Mouse (Mus musculus): ENCODE data around the gene P3h4. TPM values are rescaled to one million over a fixed set of nuclear protein-coding genes. Genes with fewer than 3 reads are reported as not detected.

The P3h4 gene
- polyA plus RNA-seq, 1 experiment from 2014 or later = 17.2 TPM

GRCm38 (mm10) chr11:100395200-100395599, 19.4 kb downstream of the P3h4 start:
- H3K4me3 ChIP-seq (ENCODE audit: low read depth, low read length) = peak overlapping the region; percentile 83
- H3K4me2 ChIP-seq (replicated peaks; ENCODE audit: low read depth) = peak overlapping the region; percentile 84
- H3K9me3 ChIP-seq (ENCODE audit: control insufficient read depth) = no peaks in the 10 kb centered on the region
- no peak for TF ChIP-seq CTCF (IDR thresholded peaks at IDR 0.05; ENCODE audit: low read depth)
- no peaks in the 10 kb centered on the region for H3K27me3 ChIP-seq (replicated peaks; ENCODE audit: control insufficient read depth, insufficient read depth, low read length)
- WGBS = 20% methylated on average over 11 of the region's 11 CpGs
- no peak overlapping the region for H3K9ac ChIP-seq (ENCODE audit: low read depth, low read length)
- peaks cover 22% of the 10 kb centered on the region for H3K4me1 ChIP-seq (replicated peaks; ENCODE audit: control insufficient read depth, insufficient read depth, low read length)
- peak; percentile 22 for ATAC-seq
- H3K27ac ChIP-seq (ENCODE audit: low read depth, low read length) = peak overlapping the region; percentile 99
- no peaks in the 10 kb centered on the region; the same call in 1 of the 2 replicates for H3K36me3 ChIP-seq (ENCODE audit: control insufficient read depth, insufficient read depth)

DNA sequence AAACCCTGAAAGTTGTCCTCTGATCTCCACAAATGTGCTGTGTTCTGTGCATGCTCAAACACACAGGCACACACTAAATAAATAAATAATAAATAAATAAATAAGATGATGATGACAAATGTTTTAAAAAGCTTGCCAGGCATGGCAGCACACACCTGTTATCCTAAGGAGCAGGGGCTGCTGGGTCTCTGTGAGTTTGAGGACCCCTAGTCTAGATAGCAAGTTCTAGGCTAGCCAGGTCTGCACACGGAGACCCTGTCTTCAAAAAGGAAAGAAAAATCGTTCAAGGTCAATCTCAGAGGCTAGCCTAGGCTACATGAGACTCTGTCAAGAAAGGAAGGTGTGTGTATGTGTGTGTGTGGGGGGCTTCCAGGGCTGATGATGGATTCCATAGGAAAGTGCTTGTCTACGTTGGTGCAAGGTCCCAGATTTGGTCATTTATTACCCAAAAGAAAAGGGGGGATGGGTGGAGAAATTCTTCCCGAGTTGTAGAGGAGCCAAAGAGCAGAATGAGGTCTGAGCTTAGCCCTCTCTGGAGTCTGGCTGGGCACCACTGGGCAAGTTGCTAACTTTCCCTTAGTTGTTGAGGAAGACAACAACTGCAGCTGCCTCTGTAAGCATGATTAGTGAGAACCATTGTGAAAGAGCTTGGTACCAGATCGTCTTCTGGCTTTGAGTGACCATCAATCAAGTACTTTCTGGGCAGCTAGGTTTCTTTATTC, 20.1 kb downstream of the P3h4 start:
- Histone ChIP-seq H3K27ac (ENCODE audit: low read depth, low read length) (peak overlapping the region; percentile 62; the same call in 1 of the 2 replicates), H3K9me3 (ENCODE audit: control insufficient read depth) (no peaks in the 10 kb centered on the region), H3K27me3 (replicated peaks; ENCODE audit: control insufficient read depth, insufficient read depth, low read length) (no peaks in the 10 kb centered on the region), H3K9ac (ENCODE audit: low read depth, low read length) (no peak overlapping the region), H3K4me3 (ENCODE audit: low read depth, low read length) (0 out of 2 replicates have a peak overlapping the region, but pooled peaks have one; percentile 83), H3K36me3 (ENCODE audit: control insufficient read depth, insufficient read depth) (no peaks in the 10 kb centered on the region; the same call in 1 of the 2 replicates), H3K4me2 (replicated peaks; ENCODE audit: low read depth) (peak overlapping the region; percentile 84), H3K4me1 (replicated peaks; ENCODE audit: control insufficient read depth, insufficient read depth, low read length) (peaks cover 18% of the 10 kb centered on the region)
- WGBS = 37% methylated on average over 5 of the region's 5 CpGs
- ATAC-seq = no peak
- no peak for TF ChIP-seq CTCF (IDR thresholded peaks at IDR 0.05; ENCODE audit: low read depth)

DNA sequence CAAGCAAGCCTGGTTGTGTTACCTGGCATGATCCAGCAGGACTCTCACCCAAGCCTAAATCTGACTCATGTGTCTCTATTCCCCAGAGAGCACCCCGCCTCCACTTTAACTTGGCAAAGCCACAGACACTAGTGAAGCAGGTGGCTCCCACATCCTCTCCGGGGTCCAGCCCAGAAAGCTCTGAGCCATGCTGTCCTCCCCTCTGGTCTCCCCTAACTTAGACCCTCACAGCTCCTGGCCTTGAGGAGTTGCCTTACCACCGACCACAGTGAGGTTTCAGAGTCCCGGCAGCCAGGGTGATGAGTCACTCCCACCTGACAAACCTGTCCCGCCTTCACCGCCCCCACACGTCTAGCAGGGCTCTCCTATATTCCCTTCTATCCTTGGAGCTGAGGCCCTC, 20.9 kb downstream of the P3h4 start:
- no peaks in the 10 kb centered on the region; the same call in 1 of the 2 replicates for H3K36me3 ChIP-seq (ENCODE audit: control insufficient read depth, insufficient read depth)
- H3K27me3 ChIP-seq (replicated peaks; ENCODE audit: control insufficient read depth, insufficient read depth, low read length) = no peaks in the 10 kb centered on the region
- WGBS = 51% methylated on average over 7 of the region's 7 CpGs
- no peak overlapping the region for H3K4me3 ChIP-seq (ENCODE audit: low read depth, low read length)
- ATAC-seq = no peak
- H3K9ac ChIP-seq (ENCODE audit: low read depth, low read length) = no peak overlapping the region
- no peak for TF ChIP-seq CTCF (IDR thresholded peaks at IDR 0.05; ENCODE audit: low read depth)
- H3K4me1 ChIP-seq (replicated peaks; ENCODE audit: control insufficient read depth, insufficient read depth, low read length) = peaks cover 18% of the 10 kb centered on the region
- H3K27ac ChIP-seq (ENCODE audit: low read depth, low read length) = 0 out of 2 replicates have a peak overlapping the region, but pooled peaks have one; percentile 6
- peak overlapping the region; percentile 40 for H3K4me2 ChIP-seq (replicated peaks; ENCODE audit: low read depth)
- no peaks in the 10 kb centered on the region for H3K9me3 ChIP-seq (ENCODE audit: control insufficient read depth)

DNA sequence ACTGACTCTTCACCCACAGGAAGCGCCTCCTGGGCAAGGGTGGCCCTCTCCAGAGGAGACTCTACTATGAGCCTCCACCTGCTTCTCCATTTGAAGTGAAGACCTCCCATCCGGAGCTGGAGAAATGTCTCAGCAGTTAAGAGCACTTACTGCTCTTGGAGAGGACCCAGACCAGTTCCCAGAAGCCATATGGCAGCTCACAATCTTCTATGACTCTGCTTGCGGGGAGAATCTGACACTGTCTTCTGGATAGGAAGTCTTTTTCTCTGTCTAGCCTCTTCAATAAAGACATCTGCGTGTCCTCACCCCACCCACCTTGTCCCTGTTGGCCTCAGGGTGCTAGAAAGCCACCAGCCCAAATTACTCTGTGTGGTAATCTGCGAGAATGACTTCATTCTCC, 21.7 kb downstream of the P3h4 start:
- TF ChIP-seq CTCF (IDR thresholded peaks at IDR 0.05; ENCODE audit: low read depth) = no peak
- no peak overlapping the region; the same call in 1 of the 2 replicates for H3K4me2 ChIP-seq (replicated peaks; ENCODE audit: low read depth)
- H3K4me1 ChIP-seq (replicated peaks; ENCODE audit: control insufficient read depth, insufficient read depth, low read length) = peaks cover 22% of the 10 kb centered on the region
- no peaks in the 10 kb centered on the region; the same call in 1 of the 2 replicates for H3K36me3 ChIP-seq (ENCODE audit: control insufficient read depth, insufficient read depth)
- H3K4me3 ChIP-seq (ENCODE audit: low read depth, low read length) = no peak overlapping the region
- H3K27me3 ChIP-seq (replicated peaks; ENCODE audit: control insufficient read depth, insufficient read depth, low read length) = no peaks in the 10 kb centered on the region
- no peaks in the 10 kb centered on the region for H3K9me3 ChIP-seq (ENCODE audit: control insufficient read depth)
- WGBS = 63% methylated on average over 5 of the region's 5 CpGs
- H3K9ac ChIP-seq (ENCODE audit: low read depth, low read length) = no peak overlapping the region
- H3K27ac ChIP-seq (ENCODE audit: low read depth, low read length) = peak overlapping the region; percentile 35; the same call in 1 of the 2 replicates
- ATAC-seq = no peak

DNA sequence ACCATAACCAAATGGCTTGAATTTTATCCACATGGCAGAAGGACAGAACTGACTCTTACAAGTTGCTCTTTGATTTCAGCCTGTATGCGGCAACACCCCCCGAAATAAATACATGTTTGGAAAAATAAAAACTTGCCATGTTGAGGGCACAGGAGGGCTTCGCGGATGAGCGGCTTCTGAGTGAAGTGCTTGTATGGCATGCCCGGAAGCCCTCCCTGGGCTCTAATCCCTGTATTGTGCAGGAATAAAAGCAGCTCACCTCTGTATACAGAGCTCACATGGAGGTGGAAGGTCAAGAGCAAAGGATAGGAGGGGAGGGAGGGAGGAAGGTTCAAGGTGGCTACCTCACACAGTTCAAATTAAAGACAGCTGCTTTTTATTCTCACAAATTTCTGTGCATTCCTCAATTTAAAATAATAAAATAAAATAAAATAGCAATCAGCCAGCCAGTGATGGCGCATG, 22.7 kb downstream of the P3h4 start:
- Histone ChIP-seq H3K4me2 (replicated peaks; ENCODE audit: low read depth) (no peak overlapping the region), H3K36me3 (ENCODE audit: control insufficient read depth, insufficient read depth) (no peaks in the 10 kb centered on the region; the same call in 1 of the 2 replicates), H3K9me3 (ENCODE audit: control insufficient read depth) (no peaks in the 10 kb centered on the region), H3K4me3 (ENCODE audit: low read depth, low read length) (no peak overlapping the region), H3K4me1 (replicated peaks; ENCODE audit: control insufficient read depth, insufficient read depth, low read length) (peaks cover 30% of the 10 kb centered on the region), H3K27ac (ENCODE audit: low read depth, low read length) (no peak overlapping the region), H3K9ac (ENCODE audit: low read depth, low read length) (no peak overlapping the region), H3K27me3 (replicated peaks; ENCODE audit: control insufficient read depth, insufficient read depth, low read length) (no peaks in the 10 kb centered on the region)
- no peak for ATAC-seq
- 92% methylated on average over 7 of the region's 7 CpGs for WGBS
- no peak for TF ChIP-seq CTCF (IDR thresholded peaks at IDR 0.05; ENCODE audit: low read depth)

- H3K4me2 ChIP-seq (replicated peaks; ENCODE audit: low read depth) = no peak overlapping the region
- WGBS = 45% methylated on average over 9 of the region's 9 CpGs
- peaks cover 36% of the 10 kb centered on the region for H3K4me1 ChIP-seq (replicated peaks; ENCODE audit: control insufficient read depth, insufficient read depth, low read length)
- H3K9me3 ChIP-seq (ENCODE audit: control insufficient read depth) = no peaks in the 10 kb centered on the region
- H3K36me3 ChIP-seq (ENCODE audit: control insufficient read depth, insufficient read depth) = peaks cover 2% of the 10 kb centered on the region
- H3K27ac ChIP-seq (ENCODE audit: low read depth, low read length) = 0 out of 2 replicates have a peak overlapping the region, but pooled peaks have one; percentile 15
- H3K4me3 ChIP-seq (ENCODE audit: low read depth, low read length) = no peak overlapping the region
- H3K9ac ChIP-seq (ENCODE audit: low read depth, low read length) = no peak overlapping the region
- no peaks in the 10 kb centered on the region for H3K27me3 ChIP-seq (replicated peaks; ENCODE audit: control insufficient read depth, insufficient read depth, low read length)
- peak; percentile 45 for TF ChIP-seq CTCF (IDR thresholded peaks at IDR 0.05; ENCODE audit: low read depth)
- no peak; the same call in 1 of the 2 replicates for ATAC-seq
Observed at GRCm38 (mm10) chr11:100391081-100391883, 23.4 kb downstream of the P3h4 start.
